Mouse (Mus musculus) small intestine, adult 2 months (tissue): ENCODE data around the gene Pllp.

Experiments used
- CTCF ChIP-seq: fragments of 200-500 bp; IDR thresholded peaks from 2 replicates; pipeline ENCODE4 v1.5.1; 2012; ENCODE audit warnings: low read depth, mild to moderate bottlenecking, control low read depth, inconsistent platforms, low read length, moderate library complexity, mixed read lengths; ENCODE audit not compliant: insufficient replicate concordance, insufficient read length; ENCODE audit errors: extremely low read depth
- POLR2A ChIP-seq: fragments of 200-500 bp; IDR thresholded peaks from 2 replicates; pipeline ENCODE4 v1.6.1; 2012; ENCODE audit warnings: low read depth, mild to moderate bottlenecking, control low read depth, inconsistent platforms, low read length, moderate library complexity

DNA sequence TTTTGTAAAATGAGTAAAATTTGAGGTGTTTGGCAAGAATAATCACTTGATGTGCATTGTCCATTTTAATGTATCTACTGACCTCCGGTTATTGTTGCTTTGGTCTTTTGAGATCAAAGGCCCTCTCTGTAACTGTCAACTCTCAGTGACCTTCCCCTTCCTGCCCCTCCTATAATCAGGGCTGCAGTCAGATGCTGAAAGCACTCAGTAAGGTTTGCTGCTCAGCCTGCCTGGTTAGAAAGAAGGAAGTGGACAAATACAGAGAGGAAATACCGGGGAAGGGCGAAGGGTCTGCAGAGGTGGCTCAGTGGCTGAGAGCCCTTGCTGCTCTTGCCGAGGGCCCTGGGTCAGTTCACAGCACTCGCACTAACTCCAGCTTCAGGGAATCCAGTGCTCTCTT lies 21.7 kb downstream of the Pllp start:
- no peak for TF ChIP-seq CTCF
- TF ChIP-seq POLR2A, result no peak
